Mouse (Mus musculus): ENCODE data around the gene Pfdn4.
"Not testable (repeated sequence)": the region's sequence is repeated elsewhere in the genome, so short reads cannot be mapped to it uniquely, and the experiment has no call there.

Pfdn4 gene

DNA sequence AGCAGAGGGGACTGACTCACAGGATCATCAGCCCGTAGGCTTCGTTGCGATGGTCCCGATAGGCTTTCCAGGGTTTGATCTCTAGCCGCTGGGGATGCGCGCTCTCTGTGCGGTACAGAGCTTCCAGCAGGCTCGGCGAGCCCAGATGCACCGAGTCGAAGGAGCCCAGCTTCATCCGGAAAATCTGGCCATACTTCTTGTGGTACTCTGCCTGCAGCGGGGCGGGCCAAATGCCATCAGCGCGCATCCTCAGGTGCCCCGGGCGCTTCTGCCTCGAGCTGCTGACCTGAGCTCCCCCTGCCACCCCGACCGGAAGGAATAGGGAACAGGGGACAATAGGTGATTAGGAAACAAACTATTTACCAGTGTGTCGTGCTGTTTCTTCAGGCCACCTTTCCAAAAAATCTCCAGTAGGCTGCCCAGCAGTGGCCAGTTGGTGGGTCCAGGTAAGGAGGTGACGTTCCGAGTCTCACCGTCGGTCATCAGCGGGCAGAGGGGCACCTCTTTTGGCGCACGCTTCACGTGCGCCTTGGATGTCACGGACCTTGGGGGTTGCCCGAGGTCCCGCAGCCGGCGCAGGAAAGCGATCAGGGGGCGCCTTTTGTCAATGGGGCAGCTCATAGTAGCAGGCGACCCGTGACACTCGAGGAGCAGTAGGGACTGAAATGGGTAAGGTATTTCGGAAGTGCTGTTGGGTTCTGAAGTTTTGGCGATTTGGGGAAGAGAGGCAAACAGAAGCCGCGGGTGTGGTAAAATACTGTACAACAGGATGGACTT, at the start of gene Pfdn4:
Pfdn4 (plus strand) TSS at position 275 of the 777 bp plus-strand sequence.
- DNase-seq, result no peak

DNA sequence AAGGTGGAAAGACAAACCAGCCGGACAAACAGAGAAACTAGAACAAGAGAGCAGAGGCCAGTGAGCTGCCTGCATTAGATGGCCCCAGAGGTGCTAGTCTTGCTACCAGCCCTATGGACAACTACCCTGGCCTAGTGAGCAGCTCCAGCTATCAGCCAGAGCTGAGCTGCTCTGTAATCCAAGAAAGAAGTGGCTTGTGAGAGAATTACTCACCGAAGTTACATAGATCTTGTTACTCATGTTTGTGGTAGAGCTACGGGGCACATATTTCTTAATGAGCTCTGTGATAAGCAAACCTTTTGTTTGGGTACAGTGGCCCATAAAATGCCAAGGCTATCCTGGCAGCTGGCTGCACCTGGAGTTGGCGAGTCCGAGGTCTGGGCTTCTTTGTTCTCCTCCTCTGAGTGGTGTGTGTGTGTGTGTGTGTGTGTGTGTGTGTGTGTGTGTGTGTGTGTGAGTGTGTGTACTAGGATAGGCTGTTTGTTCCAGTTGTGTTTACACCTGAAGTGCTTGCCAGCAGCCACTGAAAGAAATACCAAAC, 49.3 kb upstream of the Pfdn4 start:
- no peak for DNase-seq

- peak; percentile 25 for DNase-seq
Measured at GRCm38 (mm10) chr2:170447651-170448050, 48.6 kb upstream of the Pfdn4 start.

DNA sequence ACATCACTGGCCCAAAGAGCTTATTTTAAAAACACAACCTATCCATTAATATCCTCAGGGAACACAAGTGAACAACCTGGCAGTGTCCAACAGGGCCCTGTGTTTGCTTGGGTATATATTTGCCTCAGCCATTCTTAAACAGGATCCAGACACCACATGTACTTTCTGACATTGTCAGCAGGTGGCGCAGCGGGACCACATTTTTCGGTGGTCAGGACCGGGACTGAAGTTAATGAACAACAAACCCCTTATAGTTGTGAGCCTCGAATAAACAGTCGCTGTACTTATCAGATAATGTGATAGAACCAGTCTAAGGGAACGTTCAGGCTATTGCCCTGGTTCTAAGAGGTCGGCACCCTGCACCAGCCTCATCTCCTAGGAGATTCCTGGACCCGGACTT, 45.3 kb upstream of the Pfdn4 start:
- peak; percentile 36 for DNase-seq

- not testable (repeated sequence) for DNase-seq
Measured at GRCm38 (mm10) chr2:170453809-170454208, 42.4 kb upstream of the Pfdn4 start.

DNA sequence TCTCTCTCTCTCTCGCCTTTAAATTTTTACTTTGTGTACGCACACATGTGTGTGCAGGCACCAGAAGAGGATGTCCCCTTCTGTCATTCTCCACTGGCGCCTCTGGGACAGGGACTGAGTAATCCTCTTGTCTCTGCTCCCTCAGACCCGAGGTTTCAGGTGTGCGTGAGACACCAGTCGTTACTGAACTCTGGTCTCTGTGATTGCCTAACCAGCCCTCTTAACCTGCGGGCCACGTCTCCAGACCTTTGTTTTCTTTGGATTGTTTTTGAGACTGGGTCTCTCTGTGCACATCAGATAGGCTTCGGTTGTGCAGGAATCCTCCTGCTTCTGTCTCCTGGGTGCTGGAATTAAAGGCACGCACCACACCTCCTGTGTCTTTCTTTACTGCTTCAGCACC, 37.0 kb upstream of the Pfdn4 start:
- DNase-seq, result no peak

GRCm38 (mm10) chr2:170459805-170460204, 36.4 kb upstream of the Pfdn4 start:
- DNase-seq, result no peak

GRCm38 (mm10) chr2:170461652-170462051, 34.6 kb upstream of the Pfdn4 start:
- DNase-seq, result no peak

DNA sequence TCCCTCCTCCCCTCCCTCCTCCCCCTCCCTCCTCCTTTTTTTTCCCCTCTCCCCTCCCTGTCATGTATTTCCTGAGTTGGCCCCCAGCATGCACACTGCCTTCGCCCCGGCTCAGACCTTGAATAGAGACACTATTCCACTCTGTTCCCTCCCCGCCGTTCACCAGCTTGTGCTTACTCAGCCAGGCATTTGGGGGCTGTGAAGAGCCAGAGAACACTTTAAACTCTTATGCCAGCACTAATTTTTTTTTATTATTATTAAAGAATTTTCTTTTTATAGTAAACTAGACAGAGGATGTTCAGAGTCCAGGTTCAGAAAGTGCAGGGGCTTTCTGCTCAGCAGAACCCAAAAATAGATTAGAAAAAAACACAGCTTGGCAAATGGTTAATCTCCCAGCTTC, 31.4 kb upstream of the Pfdn4 start:
- DNase-seq, result no peak

GRCm38 (mm10) chr2:170468009-170468408, 28.2 kb upstream of the Pfdn4 start:
- no peak for DNase-seq

DNA sequence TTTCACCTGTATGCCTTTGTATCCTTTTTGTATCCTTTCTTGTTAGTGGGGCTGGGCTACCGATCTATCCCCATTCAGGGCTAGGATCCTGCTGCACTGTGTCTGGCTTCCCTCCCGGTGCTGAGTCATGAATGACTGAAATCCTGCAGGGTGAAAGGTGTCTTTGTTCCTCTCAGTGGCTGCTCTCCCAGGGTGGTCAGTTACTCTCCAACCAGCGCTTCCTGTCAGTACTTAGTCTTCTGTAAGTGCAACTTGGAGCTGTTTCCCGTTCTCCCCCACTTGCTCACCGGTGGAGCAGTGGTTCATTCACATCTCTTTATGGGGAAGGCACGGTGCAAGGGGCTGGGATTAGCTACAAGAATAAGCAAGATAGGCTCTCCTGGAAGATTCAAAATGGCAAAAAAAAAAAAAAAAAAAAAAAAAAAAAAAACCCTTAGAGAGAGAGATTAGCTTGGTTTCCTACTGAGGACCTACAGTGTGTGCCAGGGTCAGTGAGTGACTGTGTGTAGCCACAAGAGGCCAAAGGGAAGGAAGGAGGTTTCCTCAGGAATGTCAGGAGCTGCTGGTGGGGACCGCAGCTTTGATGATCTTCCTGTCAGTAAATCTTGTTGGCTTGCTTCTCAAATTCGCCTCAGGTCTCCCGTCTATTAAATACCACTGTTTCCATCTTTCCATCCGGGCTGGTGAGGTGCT, 26.5 kb upstream of the Pfdn4 start:
- DNase-seq, result no peak

DNA sequence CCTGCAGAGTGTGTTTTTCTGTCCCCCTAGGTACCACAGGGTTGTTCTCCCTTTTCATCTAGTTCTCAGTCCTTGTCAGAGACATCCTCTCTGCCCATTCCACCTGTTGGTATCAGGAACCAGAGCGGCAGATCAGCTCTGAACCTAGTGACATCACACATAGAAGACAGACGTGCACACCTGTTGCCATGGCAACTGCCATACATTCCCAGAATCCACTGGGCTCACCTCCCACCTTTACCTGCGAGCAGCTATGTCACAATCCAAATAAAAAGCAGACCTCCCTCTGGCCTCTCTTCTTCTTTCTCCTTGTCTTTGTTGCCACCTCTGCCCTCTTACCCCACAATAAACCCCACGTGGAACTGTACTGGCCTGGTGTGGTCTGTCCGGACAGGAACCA, 25.6 kb upstream of the Pfdn4 start:
- no peak for DNase-seq

- no peak for DNase-seq
Measured at GRCm38 (mm10) chr2:170474125-170474524, 22.1 kb upstream of the Pfdn4 start.

DNA sequence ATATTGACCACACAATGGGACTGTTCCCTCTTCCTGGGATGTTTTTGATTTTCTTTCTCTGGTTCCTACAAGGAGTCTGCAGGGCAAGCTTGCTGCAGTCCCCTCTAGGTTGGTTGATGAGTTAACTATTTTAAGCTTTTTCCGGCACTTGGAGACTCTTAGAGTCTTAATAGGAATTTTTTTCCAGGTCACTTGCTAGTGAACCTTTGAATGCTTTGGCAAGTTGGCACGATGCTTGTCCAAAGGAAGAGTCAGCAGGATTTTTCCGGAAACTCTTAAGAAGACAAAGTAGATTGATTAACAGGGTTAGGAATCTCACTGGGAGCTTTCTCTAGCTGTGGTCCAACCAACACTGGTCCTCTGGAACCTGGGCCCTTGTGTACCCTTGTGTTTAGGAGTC, 21.1 kb upstream of the Pfdn4 start:
- no peak for DNase-seq

GRCm38 (mm10) chr2:170476215-170476614, 20.0 kb upstream of the Pfdn4 start:
- DNase-seq, result no peak

DNA sequence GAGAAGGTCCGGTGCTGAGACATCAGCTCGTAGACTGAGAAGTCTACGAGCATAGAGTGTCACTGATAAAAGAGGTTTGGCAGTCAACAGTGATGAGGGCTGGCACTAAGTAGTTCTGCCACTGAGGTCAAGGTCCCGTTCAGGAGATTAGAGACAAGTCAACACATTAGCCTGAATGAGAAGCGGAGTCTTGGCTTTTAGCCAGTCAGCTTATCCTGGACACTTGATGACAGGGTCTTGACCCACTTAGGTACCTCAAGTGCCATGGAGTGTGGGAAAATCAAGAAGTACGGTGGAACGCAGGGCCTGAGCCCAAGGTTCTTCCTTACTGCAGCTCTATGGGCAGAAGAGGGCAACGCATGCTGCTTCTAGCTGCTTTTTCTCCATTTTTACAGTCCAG, 19.6 kb upstream of the Pfdn4 start:
- DNase-seq, result no peak

DNA sequence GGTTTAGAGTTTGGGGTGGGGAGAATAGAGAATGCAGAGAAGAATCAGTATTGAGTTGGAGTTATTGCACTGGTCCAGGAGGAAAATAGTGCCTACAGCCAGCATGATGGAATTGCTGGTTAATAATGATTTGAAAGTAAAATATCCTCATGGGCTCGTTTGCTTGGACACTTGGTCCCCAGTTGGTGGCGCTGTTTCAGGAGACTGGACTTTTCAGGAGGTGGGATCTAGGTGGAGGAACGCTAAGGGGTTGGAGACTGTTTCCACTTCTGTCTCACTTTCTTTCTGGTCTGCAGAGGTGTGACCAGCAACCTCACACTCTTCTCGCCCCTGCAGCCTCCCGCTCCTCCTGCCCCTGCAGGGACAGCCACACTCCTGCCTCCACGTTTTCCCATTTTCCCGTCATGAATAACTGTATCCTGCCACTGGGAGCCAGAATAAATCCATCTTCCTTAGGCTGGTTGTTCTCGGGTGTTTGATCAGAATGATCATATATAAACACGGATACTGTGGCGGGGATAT, 14.1 kb upstream of the Pfdn4 start:
- no peak for DNase-seq

DNA sequence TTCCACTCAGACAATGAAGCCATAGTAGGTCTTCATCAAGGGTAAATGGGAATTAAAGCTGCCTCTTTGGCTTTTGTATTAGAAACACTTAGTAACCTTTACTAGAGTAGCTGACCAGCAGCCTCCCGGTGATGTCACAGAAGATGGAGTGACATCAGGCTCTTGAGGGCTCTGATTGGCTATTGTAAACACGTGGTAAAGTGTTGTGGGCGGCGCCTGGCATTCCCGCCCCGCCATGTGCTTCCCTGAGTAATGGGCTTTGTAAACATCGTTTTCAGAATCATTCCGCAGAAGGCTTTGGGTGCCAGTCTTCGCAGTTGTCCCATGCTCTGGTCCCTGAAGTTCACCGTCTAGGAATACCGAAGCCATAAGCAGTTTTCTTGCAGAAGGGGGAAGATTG, 12.3 kb upstream of the Pfdn4 start:
- no peak for DNase-seq

- no peak for DNase-seq
Measured at GRCm38 (mm10) chr2:170487202-170487601, 9.0 kb upstream of the Pfdn4 start.

DNA sequence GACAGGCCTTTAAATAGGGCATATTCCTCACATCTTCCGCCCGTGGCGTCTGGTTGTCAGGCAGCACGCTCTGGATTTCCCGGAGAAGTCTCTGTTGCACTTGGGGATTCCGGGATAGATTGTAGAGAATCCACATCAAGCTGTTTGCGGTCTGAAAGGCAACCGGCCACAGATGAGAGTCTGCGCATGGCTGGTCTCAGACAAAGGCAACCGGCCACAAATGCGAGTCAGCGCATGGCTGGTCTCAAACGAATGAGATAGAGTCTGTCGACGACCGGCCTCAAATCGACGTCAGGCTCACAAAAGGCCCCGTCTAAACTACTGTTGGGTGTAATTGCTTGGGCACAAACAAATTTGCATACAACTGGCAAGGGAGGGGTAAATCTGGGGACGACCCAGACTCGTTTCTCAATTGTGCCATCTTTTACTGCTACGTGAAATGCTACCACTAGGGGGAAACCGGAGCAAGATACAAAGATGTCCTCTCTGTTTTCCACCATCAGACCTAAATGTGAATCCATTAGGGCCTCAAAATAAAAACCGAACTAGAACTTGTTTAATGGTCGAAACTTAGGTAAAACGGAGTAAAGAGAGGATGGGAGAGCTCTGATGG, 8.2 kb upstream of the Pfdn4 start:
- no peak for DNase-seq

DNA sequence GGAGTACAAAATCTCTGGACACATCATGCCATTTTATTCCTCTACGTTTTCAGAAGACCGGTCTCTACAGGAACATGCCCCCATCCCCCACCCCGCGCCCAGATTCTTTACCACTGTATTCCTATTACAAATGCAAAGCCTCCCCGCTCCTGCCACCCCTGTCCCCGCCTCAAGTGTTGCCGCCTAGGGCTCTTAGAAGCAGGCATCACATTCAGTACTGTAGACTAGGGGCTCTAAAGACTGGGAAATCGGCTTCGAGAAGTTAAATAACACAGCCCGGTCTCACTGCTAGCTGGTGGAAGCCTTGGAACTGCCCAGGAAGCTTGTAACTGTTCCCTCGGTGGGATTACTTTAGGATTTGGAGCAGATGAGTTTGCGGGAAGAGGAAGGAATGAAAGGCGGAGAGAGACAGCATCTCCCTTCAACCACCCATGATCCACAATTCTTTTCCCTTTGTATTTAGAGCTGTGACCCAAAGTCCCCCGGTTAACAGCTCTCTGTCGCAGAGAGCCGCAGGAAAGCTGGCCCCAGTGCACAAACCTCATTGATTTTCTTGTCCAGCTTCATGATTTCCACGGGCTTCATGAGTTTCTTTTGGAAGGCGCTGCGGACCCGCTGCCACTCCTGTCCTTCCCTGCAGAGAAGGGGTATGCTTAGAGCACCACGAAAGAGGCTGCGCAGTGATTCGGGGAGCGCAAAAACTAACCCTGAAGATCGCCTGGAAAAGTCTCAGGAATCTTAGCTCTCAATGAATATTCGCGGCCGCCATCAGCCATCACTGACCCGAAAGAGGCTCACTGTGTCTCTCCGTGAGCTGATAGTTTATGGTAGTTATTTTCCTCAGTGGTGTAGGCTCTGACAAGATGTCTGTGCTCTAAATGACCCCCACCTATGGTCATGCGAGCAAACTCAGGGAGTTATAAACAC, 1.2 kb upstream of the Pfdn4 start:
- DNase-seq, result no peak

GRCm38 (mm10) chr2:170497091-170497566, 901 bp downstream of the Pfdn4 start, which contains the start of gene Cyp24a1:
Gene Cyp24a1 (minus strand): TSS chr2:170497145.
- no peak for DNase-seq

Measured in right cerebral cortex, postnatal 25 days (tissue).